Mouse (Mus musculus) cerebral cortex, adult 2 months (tissue): ENCODE data around the gene Fbxo9.

Experiments
- WGBS: fragments of 180-500 bp; shearing (Covaris S2); methylation state at CpG from one replicate; pipeline ENCODE4 v1.1.7; 2018; 5-methylcytosine and 5-hydroxymethylcytosine counted together

The Fbxo9 gene

GRCm38 (mm10) chr9:78071626-78072025 lies 37.2 kb downstream of the Fbxo9 start:
- 94% methylated on average over 4 of the region's 4 CpGs for WGBS

DNA sequence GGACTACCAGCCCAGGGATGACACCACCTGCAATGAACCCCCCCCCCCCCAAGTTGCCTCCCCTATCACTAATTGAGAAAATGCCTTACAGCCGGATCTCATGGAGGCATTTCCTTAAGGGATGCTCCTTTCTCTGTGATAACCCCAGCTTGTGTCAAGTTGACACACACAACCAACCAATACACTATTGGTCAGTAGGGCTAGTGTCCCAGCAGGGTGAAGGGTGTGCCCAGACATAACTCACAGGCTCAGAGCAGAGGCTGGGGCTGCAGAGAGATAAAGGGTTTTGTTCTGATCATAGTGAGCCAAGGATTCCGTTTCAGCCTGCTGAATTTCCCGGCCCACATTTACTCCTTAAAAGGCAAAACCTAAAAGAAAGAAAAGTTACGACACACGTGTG lies 38.4 kb downstream of the Fbxo9 start:
- WGBS = 67% methylated on average over 5 of the region's 5 CpGs

DNA sequence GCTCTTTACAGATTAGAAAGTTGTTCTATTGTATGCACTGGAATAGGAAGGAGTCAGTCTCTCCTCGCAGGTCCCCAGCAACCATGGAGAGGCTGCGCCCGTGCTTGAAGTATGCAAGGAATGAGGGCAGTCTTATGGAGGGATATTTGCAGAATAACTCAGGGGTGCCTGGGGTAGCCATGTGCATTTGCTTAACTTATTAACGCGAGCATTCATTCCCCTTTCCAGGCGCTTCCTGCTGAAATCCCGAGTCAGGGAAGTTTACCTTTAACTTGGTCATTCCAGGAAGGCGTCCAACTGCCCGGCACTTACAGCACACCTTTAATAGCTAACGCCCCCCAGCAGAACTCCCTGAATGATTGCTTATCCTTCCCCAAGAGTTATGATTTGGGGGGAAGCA lies 44.7 kb downstream of the Fbxo9 start:
- 83% methylated on average over 10 of the region's 10 CpGs for WGBS

DNA sequence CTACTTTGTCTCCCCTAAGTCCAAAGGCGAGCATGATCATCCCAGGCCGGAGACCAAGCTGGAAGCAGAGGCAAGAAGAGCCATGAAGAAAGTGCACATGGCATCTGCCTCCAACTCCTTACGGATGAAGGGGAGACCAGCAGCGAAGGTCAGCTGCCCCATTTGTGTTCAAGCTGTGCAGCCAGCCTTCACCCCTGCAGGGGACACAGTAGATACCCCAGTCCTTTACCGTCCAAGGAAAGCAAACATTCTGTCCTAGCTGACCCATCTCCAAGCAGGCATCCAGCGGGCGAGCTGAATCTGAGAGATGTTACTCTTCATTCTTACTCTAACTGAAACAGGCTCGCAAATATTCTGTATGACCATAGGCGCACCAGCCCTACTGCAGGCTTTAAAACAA lies 46.5 kb downstream of the Fbxo9 start:
- 90% methylated on average over 9 of the region's 9 CpGs for WGBS

DNA sequence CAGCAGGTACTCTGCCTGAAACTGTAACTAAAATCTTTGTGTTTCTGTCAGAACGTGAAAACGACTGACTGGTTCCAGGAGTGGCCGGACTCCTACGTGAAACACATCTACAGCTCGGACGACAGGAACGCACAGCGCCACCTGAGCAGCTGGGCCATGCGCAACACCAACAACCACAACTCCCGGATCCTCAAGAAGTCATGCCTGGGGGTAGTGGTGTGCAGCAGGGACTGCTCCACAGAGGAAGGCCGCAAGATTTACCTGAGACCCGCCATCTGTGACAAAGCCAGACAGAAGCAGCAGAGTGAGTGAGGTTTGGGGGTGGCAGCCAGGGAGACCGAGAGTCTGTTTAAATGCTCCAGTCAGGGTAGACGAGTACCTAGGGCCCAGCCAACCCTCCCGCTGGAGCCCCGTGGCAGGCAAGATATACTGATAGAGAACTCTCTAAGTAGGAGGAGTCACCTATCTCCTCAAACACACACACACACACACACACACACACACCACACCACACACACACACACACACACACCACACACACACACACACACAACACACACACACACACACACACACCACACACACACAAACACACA lies 49.2 kb downstream of the Fbxo9 start:
- WGBS = 88% methylated on average over 16 of the region's 16 CpGs

DNA sequence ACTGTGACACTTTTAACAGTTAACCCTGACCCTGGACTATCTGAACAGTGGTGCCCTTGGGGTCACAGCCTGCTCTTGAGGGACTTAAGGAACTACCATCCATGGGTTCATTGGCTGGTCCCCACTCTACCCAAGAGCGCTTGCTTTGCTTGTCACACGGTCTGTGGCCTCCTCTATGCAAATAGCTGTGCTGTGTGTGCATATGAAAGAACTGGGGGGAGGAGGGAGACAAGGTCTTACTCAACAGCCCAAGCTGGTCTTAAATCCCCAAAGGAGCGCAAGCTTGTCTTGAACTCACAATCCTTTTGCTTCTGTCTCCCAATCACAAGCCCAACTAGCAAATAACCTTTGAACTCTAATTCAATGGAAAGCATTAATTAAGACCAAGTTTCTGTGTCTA lies 54.6 kb downstream of the Fbxo9 start:
- 94% methylated on average over 3 of the region's 3 CpGs for WGBS

DNA sequence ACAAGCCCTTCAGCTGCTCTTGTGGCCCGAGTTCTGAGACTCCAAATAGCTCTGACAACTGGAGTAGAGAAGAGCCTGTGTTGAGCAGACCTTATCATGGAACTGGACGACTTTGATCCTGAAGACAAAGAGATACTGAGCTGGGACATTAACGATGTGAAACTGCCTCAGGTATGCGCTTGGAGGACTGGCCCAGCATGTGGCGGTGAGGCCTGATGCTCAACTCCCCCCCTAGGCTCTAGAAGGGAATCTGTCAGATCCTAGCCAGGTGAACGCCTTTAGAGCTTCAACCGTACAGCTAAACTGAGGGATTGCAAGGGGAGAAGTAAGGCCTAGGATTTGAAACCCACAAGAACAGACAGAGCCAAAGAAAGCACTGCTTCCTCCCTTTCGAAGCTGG lies 55.0 kb downstream of the Fbxo9 start:
- 87% methylated on average over 8 of the region's 8 CpGs for WGBS

- WGBS = 78% methylated on average over 3 of the region's 3 CpGs
Observed at GRCm38 (mm10) chr9:78051677-78052076, 57.2 kb downstream of the Fbxo9 start, which contains the start of gene Gcm1. Gene Gcm1 (plus strand): TSS chr9:78051924.

DNA sequence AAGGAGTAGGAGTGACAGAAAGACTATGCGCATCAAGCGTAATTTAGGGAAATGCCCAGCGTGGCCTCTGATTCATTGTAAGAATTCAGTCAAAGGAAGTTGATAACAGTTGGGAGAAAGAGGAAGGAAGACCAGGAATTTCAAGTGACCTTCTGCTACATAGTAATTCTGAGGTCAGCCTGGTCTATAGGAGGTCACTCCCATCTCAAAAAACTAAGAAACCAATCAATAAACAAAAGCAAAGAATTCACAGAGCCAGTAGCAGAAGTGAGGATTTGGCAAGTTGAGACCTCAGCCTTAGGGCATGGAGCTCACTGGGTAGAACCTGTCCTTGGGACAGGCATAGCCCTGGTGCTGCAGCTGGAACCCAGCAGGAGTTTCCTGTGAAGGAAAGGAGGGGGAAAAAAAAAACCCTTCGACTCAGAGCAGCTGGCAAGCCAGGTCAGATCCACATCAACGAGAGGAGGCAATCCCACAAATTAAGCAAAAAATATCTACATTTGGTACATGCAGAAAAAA lies 58.4 kb downstream of the Fbxo9 start:
- 59% methylated on average over 5 of the region's 5 CpGs for WGBS

DNA sequence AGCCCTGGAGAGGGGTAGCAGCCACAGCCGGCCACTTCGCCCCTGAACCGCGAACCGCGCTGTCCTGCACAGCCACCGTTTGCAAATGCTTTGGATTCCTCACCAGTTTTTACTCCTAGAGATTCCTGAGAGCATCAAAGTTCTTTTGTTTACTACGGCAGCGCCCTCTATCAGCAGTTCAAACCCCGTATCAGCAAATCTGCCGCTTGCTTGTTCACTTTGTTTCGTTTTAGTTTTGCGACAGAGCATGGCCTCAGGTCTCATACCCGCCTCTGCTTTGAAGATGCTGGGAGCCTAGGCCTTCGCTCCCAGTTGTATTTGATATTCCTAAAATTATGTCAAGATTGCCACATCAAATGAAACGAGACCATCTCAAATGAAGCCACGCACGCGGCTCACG lies 62.1 kb downstream of the Fbxo9 start:
- 72% methylated on average over 20 of the region's 20 CpGs for WGBS

DNA sequence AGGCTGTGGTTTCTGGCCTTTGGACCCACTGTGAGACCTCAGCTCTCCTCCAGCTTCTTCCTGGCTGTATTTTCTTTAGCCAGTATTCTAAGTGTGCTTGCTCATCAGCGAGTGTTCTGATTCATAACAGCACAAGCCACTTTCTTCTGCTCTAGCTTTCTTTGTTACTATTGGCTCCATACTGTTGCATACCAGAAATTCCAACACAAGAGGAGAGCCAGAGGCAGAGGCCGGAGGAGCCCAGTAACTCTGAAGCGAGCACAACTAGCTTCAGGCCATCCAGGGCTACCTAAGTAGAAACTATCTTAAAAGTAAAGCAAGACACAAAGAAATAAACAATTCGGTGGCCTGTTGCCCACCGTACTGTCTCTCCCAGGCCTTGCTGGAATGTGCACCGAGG lies 63.7 kb downstream of the Fbxo9 start:
- WGBS = 80% methylated on average over 6 of the region's 6 CpGs

DNA sequence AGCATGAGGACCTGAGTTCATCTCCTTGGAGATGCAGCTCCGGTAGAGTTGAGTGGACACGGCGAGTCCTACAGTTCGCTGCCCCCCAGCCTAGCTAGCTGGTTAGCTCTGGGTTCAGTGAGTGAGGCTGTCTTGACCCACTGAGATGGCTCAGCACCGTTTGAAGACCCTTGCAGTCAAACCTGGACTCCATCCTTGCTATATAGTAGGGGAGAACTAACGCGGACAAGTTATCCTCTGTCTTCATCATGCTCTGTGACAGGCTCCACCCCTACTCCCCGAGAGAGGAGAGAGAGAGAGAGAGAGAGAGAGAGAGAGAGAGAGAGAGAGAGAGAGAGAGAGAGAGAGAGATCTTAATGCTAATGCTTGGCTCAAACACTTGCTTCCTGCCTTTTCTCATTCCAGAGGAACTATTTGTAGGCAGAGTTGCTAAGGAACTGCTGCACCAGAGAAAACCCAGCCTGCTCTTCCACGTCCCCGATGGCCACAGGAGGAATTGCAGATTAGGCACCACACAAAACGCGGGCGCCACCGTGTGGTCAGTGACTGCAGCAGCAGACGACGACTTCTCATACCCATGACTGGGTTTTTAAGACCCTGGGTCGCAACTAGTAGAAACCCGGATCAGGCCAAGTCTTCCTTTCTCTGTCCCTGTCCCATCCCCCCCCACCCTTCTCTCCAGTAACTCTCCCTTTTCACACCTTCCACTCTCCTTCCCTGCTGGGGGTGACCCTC lies 69.9 kb downstream of the Fbxo9 start:
- 34% methylated on average over 18 of the region's 18 CpGs for WGBS

DNA sequence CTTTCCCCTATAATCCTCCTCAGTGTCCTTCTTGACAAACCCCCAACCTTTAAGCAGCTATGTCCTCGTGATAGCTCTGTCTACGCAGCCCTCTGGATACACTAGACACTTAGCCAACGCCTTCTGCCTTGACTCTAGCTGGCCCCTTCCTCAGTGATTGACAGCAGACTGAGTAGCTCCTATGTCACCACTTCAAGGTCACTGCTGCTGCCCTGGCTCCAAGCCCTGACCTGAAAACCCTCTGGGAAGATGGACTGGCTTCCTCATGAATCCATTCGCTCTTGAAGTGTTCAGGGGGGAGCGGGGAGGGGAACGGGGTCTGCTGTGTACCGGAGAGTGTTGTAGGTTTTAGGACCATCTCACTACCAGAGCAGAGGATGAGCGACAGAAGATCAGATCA lies 73.0 kb downstream of the Fbxo9 start:
- WGBS = 91% methylated on average over 8 of the region's 8 CpGs

GRCm38 (mm10) chr9:78035296-78035695 lies 73.6 kb downstream of the Fbxo9 start:
- WGBS = 81% methylated on average over 5 of the region's 5 CpGs

DNA sequence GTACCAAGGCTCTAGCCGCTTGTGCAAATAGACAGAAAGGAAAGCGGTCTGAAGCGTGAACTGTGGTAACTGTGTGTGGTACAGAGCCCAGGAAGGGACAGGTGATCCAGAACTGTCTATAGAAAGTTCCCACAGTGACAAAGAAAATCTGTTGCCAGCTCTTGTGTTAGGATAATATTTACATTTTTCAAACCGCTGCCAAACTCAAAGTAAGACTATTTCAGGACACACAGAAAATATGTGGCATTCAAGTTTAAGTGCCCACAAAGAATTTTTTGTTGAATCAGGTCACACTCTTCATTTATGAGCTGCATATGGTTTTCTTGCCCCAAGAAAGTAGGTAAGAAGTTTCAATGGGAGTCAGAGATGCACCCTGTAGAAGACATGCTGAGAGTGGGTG lies 75.9 kb downstream of the Fbxo9 start:
- 80% methylated on average over 4 of the region's 4 CpGs for WGBS
